Mouse (Mus musculus) embryonic facial prominence, embryonic 14.5 days (tissue): Measurements from ENCODE around the gene Tcf21. TPM values are rescaled to one million over a fixed set of nuclear protein-coding genes. Genes with fewer than 3 reads are reported as not detected.
A peak's percentile ranks its signal among the peaks of the same experiment; 100 is the strongest.

Source experiments
- ATAC-seq: fragments of 200-750 bp; cut with Nextera tagmentation; 2 replicates; pipeline ENCODE4 v1.8.0; 2017; ENCODE audit warnings: low read depth, moderate number of reproducible peaks, moderate TSS enrichment
- DNase-seq: peaks from one replicate; pipeline ENCODE4 v3.0.0-alpha.2; 2015; ENCODE audit warnings: low spot score
- H3K27ac ChIP-seq: fragments of 300-500 bp; sonication (generic); replicated peaks from 2 replicates; pipeline ENCODE4 v1.5.1; 2014; ENCODE audit warnings: low read depth, mild to moderate bottlenecking, low read length, moderate library complexity
- H3K27me3 ChIP-seq: fragments of 300-500 bp; sonication (generic); replicated peaks from 2 replicates; pipeline ENCODE4 v1.6.1; 2014; ENCODE audit warnings: low read length; ENCODE audit not compliant: control insufficient read depth, insufficient read depth
- H3K36me3 ChIP-seq: fragments of 300-500 bp; sonication (generic); 2 replicates; pipeline ENCODE4 v1.6.1; 2014; ENCODE audit warnings: low read length, mixed read lengths; ENCODE audit not compliant: control insufficient read depth, insufficient read depth
- H3K4me1 ChIP-seq: fragments of 300-500 bp; sonication (generic); 2 replicates; pipeline ENCODE4 v1.6.1; 2014; ENCODE audit warnings: antibody characterized with exemption, low read length; ENCODE audit not compliant: control insufficient read depth, insufficient read depth
- H3K4me2 ChIP-seq: fragments of 300-500 bp; sonication (generic); 2 replicates; pipeline ENCODE4 v1.6.1; 2014; ENCODE audit warnings: low read depth, mild to moderate bottlenecking, low read length, moderate library complexity, mixed read lengths
- H3K4me3 ChIP-seq: fragments of 300-500 bp; sonication (generic); 2 replicates; pipeline ENCODE4 v1.5.1; 2014; ENCODE audit warnings: low read depth, mild to moderate bottlenecking, low read length
- H3K9ac ChIP-seq: fragments of 300-500 bp; sonication (generic); 2 replicates; pipeline ENCODE4 v1.6.1; 2014; ENCODE audit warnings: low read depth, mild to moderate bottlenecking, low read length, moderate library complexity, mixed read lengths
- H3K9me3 ChIP-seq: fragments of 300-500 bp; sonication (generic); 2 replicates; pipeline ENCODE4 v1.6.1; 2016; ENCODE audit warnings: low read length; ENCODE audit not compliant: control insufficient read depth
- WGBS: fragments of 180-500 bp; shearing (Covaris S2); extraction: QIAGEN DNeasy Blood & Tissue Kit; methylation state at CpG from one replicate; pipeline ENCODE4 v1.1.7; 2014; 5-methylcytosine and 5-hydroxymethylcytosine counted together
- polyA plus RNA-seq: library from polyadenylated mRNA; unstranded; fragments of >200 nt; fragmentation: Nextera tagmentation; extraction: Ambion mirVana; gene quantifications from 2 replicates; pipeline ENCODE4 v1.2.1, GENCODE M21; 2014

Tcf21 gene
- polyA plus RNA-seq, result 2.0 and 3.0 TPM in 2 replicates

GRCm38 (mm10) chr10:22819871-22820590 is at the start of gene Tcf21:
Gene Tcf21, minus strand, starts transcription at chr10:22820174.
- ATAC-seq (peak; percentile 47; the same call in 1 of the 2 replicates), DNase-seq (no peak)
- WGBS, result 2% methylated on average over 20 of the region's 20 CpGs
- H3K4me1 ChIP-seq, result no peaks in the 10 kb centered on the region
- peak within 1 kb of the TSS; percentile 21 for H3K4me3 ChIP-seq
- peaks cover 93% of the 10 kb centered on the region for H3K27me3 ChIP-seq
- H3K9me3 ChIP-seq, result no peaks in the 10 kb centered on the region
- H3K9ac ChIP-seq, result no peak within 1 kb of the TSS
- H3K4me2 ChIP-seq, result peak within 1 kb of the TSS; percentile 33
- H3K36me3 ChIP-seq, result no peaks in the 10 kb centered on the region
- H3K27ac ChIP-seq, result no peak within 1 kb of the TSS

DNA sequence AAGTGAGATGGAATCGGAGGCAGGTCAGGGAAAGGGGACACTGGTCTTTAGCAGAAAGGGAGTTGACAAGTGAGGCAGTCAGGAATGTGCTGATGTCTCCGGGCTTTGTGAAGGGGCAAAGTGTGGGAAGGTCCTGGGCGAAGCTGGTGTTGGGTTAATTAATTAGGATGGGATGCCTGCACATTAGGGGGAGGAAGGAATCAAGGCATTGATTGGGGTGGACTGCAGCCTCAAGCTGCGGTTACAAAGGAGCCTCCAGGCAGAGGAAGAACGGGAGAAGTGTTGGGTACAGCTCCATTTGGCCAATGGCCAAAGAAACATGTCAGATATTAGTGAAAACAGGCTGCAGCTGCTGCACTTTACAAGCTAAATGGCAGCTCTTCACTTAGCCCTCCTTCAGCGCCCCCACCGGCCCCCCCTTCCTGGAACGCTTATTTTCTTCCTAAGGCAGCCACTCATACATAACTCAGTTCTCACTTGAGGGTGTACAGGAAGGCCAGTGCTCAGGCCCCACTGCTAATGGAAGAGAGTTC is 48.5 kb upstream of the Tcf21 start:
- Histone ChIP-seq H3K9ac (no peak overlapping the region), H3K4me3 (no peak overlapping the region), H3K4me1 (peaks cover 6% of the 10 kb centered on the region), H3K27ac (no peak overlapping the region), H3K27me3 (no peaks in the 10 kb centered on the region), H3K36me3 (no peaks in the 10 kb centered on the region), H3K9me3 (no peaks in the 10 kb centered on the region), H3K4me2 (no peak overlapping the region)
- ATAC-seq (peak; percentile 65; the same call in 1 of the 2 replicates), DNase-seq (peak; percentile 78)
- WGBS, result 26% methylated on average over 8 of the region's 8 CpGs

GRCm38 (mm10) chr10:22867210-22867609 is 47.2 kb upstream of the Tcf21 start:
- Histone ChIP-seq H3K9ac (no peak overlapping the region), H3K27ac (no peak overlapping the region), H3K36me3 (no peaks in the 10 kb centered on the region), H3K9me3 (no peaks in the 10 kb centered on the region), H3K4me3 (no peak overlapping the region), H3K4me1 (peaks cover 6% of the 10 kb centered on the region), H3K4me2 (no peak overlapping the region), H3K27me3 (no peaks in the 10 kb centered on the region)
- WGBS, result 91% methylated on average over 2 of the region's 2 CpGs
- DNase-seq, result no peak
- no peak for ATAC-seq

DNA sequence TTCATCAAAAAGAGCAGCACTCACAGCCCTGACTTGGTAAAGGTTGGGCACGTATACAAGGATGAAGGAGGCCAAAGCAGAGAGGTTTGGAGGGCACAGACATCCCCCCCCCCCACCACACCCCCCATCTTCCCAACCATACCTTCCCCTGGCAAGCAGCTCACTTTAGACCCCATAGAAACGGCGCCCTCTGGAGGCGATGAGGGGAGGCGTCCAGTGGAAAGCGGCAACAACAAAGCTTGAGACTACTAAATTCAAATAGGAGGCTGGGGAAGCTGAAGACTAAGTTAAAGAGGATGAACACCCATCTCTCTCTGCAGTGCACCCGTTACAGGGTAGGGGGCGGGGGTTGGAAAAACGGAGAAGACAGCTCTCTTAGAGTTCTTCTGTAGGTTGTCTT is 38.1 kb upstream of the Tcf21 start:
- WGBS, result 32% methylated on average over 9 of the region's 9 CpGs
- Histone ChIP-seq H3K4me2 (no peak overlapping the region), H3K4me3 (no peak overlapping the region), H3K36me3 (no peaks in the 10 kb centered on the region), H3K27ac (no peak overlapping the region), H3K27me3 (no peaks in the 10 kb centered on the region), H3K4me1 (no peaks in the 10 kb centered on the region), H3K9ac (no peak overlapping the region), H3K9me3 (no peaks in the 10 kb centered on the region)
- ATAC-seq (no peak), DNase-seq (no peak)

GRCm38 (mm10) chr10:22854330-22854729 is 34.4 kb upstream of the Tcf21 start:
- no peak for DNase-seq
- Histone ChIP-seq H3K36me3 (no peaks in the 10 kb centered on the region), H3K27me3 (no peaks in the 10 kb centered on the region), H3K27ac (no peak overlapping the region), H3K4me3 (no peak overlapping the region), H3K9me3 (no peaks in the 10 kb centered on the region), H3K4me2 (no peak overlapping the region), H3K9ac (no peak overlapping the region), H3K4me1 (no peaks in the 10 kb centered on the region)
- ATAC-seq, result no peak
- WGBS, result 26% methylated on average over 7 of the region's 7 CpGs

- Histone ChIP-seq H3K4me2 (no peak overlapping the region), H3K27me3 (peaks cover 64% of the 10 kb centered on the region), H3K4me3 (no peak overlapping the region), H3K4me1 (no peaks in the 10 kb centered on the region), H3K9me3 (no peaks in the 10 kb centered on the region), H3K36me3 (no peaks in the 10 kb centered on the region), H3K9ac (no peak overlapping the region), H3K27ac (no peak overlapping the region)
- ATAC-seq (no peak), DNase-seq (no peak)
- 10% methylated on average over 3 of the region's 3 CpGs for WGBS
Observed at GRCm38 (mm10) chr10:22845351-22845750, 25.4 kb upstream of the Tcf21 start.

DNA sequence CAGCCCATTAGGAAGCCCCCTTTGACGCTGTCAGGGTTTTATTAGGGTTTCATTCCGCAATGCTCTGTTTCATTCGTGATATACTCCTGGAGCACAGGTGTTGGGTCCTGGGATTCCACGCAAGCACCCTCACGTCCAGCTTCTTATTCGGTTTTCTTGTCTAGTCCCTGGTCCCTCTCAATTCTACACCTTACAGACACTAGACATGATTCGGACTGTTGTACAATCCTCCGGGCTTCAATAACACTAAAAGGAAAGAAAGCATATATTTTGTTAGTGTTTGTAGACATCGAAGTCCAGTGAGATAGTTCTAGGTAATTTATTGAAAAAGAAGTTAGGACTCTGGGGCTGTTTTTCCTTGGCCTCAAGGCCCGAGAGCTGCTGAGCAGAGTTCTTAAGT is 24.8 kb upstream of the Tcf21 start:
- Histone ChIP-seq H3K9ac (no peak overlapping the region), H3K4me2 (no peak overlapping the region), H3K4me3 (no peak overlapping the region), H3K36me3 (no peaks in the 10 kb centered on the region), H3K27ac (no peak overlapping the region), H3K4me1 (no peaks in the 10 kb centered on the region), H3K27me3 (peaks cover 68% of the 10 kb centered on the region), H3K9me3 (no peaks in the 10 kb centered on the region)
- DNase-seq (no peak), ATAC-seq (no peak)
- 13% methylated on average over 10 of the region's 10 CpGs for WGBS

GRCm38 (mm10) chr10:22843440-22844361 is 23.7 kb upstream of the Tcf21 start:
- WGBS, result 1% methylated on average over 26 of the region's 26 CpGs
- DNase-seq (no peak), ATAC-seq (no peak)
- Histone ChIP-seq H3K36me3 (no peaks in the 10 kb centered on the region), H3K4me2 (peak overlapping the region; percentile 2; the same call in 1 of the 2 replicates), H3K4me3 (no peak overlapping the region), H3K9me3 (no peaks in the 10 kb centered on the region), H3K4me1 (no peaks in the 10 kb centered on the region), H3K9ac (no peak overlapping the region), H3K27me3 (peaks cover 77% of the 10 kb centered on the region), H3K27ac (no peak overlapping the region)
